Mouse (Mus musculus): ENCODE data around the gene Grik3. TPM values are rescaled to one million over a fixed set of nuclear protein-coding genes. Genes with fewer than 3 reads are reported as not detected.

Grik3 gene
- polyA plus RNA-seq, 2 experiments: 0.61 to 1.9 TPM

- H3K4me2 ChIP-seq (replicated peaks; ENCODE audit: low read depth, low read length, severe bottlenecking): no peak overlapping the region
- TF ChIP-seq POLR2A (IDR thresholded peaks at IDR 0.05; ENCODE audit: borderline replicate concordance, extremely low read depth, insufficient read depth, insufficient read length): no peak
- no peak overlapping the region for H3K27ac ChIP-seq (replicated peaks; ENCODE audit: low read depth, low read length)
- H3K4me1 ChIP-seq (ENCODE audit: control insufficient read depth, insufficient read depth, low read length): no peaks in the 10 kb centered on the region
- H3K27me3 ChIP-seq (ENCODE audit: control insufficient read depth, insufficient read depth, low read length): peaks cover 99% of the 10 kb centered on the region
- no peak for ATAC-seq (ENCODE audit: low FRiP score, low read depth)
- 18% methylated on average over 9 of the region's 9 CpGs for WGBS
- H3K36me3 ChIP-seq (ENCODE audit: control insufficient read depth, insufficient read depth, low read length): no peaks in the 10 kb centered on the region
- no peak for DNase-seq (ENCODE audit: low spot score)
- no peak overlapping the region for H3K9ac ChIP-seq (ENCODE audit: low read depth, low read length, severe bottlenecking)
- no peaks in the 10 kb centered on the region for H3K9me3 ChIP-seq (ENCODE audit: control insufficient read depth, low read length)
- no peak overlapping the region for H3K4me3 ChIP-seq (replicated peaks; ENCODE audit: low read length)
These were observed 2.2 kb downstream of the Grik3 start for GRCm38 (mm10) chr4:125492706-125493105.

GRCm38 (mm10) chr4:125493124-125493523 is 2.6 kb downstream of the Grik3 start:
- TF ChIP-seq POLR2A (IDR thresholded peaks at IDR 0.05; ENCODE audit: borderline replicate concordance, extremely low read depth, insufficient read depth, insufficient read length): no peak
- ATAC-seq (ENCODE audit: low FRiP score, low read depth) (no peak), DNase-seq (ENCODE audit: low spot score) (no peak)
- Histone ChIP-seq H3K9ac (ENCODE audit: low read depth, low read length, severe bottlenecking) (no peak overlapping the region), H3K36me3 (ENCODE audit: control insufficient read depth, insufficient read depth, low read length) (no peaks in the 10 kb centered on the region), H3K27ac (replicated peaks; ENCODE audit: low read depth, low read length) (no peak overlapping the region), H3K27me3 (ENCODE audit: control insufficient read depth, insufficient read depth, low read length) (peaks cover 97% of the 10 kb centered on the region), H3K4me2 (replicated peaks; ENCODE audit: low read depth, low read length, severe bottlenecking) (no peak overlapping the region), H3K4me3 (replicated peaks; ENCODE audit: low read length) (no peak overlapping the region), H3K9me3 (ENCODE audit: control insufficient read depth, low read length) (no peaks in the 10 kb centered on the region), H3K4me1 (ENCODE audit: control insufficient read depth, insufficient read depth, low read length) (no peaks in the 10 kb centered on the region)
- 12% methylated on average over 8 of the region's 8 CpGs for WGBS

- Histone ChIP-seq H3K4me3 (replicated peaks; ENCODE audit: low read length) (no peak overlapping the region), H3K27me3 (ENCODE audit: control insufficient read depth, insufficient read depth, low read length) (peaks cover 86% of the 10 kb centered on the region), H3K4me1 (ENCODE audit: control insufficient read depth, insufficient read depth, low read length) (no peaks in the 10 kb centered on the region), H3K4me2 (replicated peaks; ENCODE audit: low read depth, low read length, severe bottlenecking) (no peak overlapping the region), H3K9me3 (ENCODE audit: control insufficient read depth, low read length) (no peaks in the 10 kb centered on the region), H3K9ac (ENCODE audit: low read depth, low read length, severe bottlenecking) (no peak overlapping the region), H3K36me3 (ENCODE audit: control insufficient read depth, insufficient read depth, low read length) (no peaks in the 10 kb centered on the region), H3K27ac (replicated peaks; ENCODE audit: low read depth, low read length) (no peak overlapping the region)
- DNase-seq (ENCODE audit: low spot score) (no peak), ATAC-seq (ENCODE audit: low FRiP score, low read depth) (no peak)
- WGBS: 22% methylated on average over 8 of the region's 8 CpGs
- no peak for TF ChIP-seq POLR2A (IDR thresholded peaks at IDR 0.05; ENCODE audit: borderline replicate concordance, extremely low read depth, insufficient read depth, insufficient read length)
These were observed 5.0 kb downstream of the Grik3 start for GRCm38 (mm10) chr4:125495477-125495876.

DNA sequence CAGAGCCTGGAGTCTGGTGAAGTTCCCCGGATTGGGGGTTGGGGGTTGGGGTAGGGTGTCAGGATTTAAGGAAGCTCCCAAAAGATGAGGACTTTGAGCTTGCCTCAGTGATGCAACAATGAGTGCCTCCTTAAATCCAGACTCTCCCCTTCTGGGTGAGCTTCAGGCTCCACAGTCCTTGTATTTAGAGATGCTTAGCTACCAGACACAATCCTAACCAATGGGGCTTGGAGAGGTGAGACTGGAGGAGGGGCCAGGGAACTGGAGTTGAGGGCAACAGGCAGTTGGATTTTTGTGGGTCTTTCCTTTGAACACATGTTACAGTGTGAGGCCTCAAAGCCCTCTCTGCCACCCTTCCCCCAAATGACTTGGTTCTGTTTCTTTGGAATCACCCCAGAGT is 6.5 kb downstream of the Grik3 start:
- Histone ChIP-seq H3K4me3 (replicated peaks; ENCODE audit: low read length) (no peak overlapping the region), H3K9me3 (ENCODE audit: control insufficient read depth, low read length) (no peaks in the 10 kb centered on the region), H3K27ac (replicated peaks; ENCODE audit: low read depth, low read length) (no peak overlapping the region), H3K9ac (ENCODE audit: low read depth, low read length, severe bottlenecking) (no peak overlapping the region), H3K4me1 (ENCODE audit: control insufficient read depth, insufficient read depth, low read length) (no peaks in the 10 kb centered on the region), H3K36me3 (ENCODE audit: control insufficient read depth, insufficient read depth, low read length) (no peaks in the 10 kb centered on the region), H3K27me3 (ENCODE audit: control insufficient read depth, insufficient read depth, low read length) (peaks cover 71% of the 10 kb centered on the region), H3K4me2 (replicated peaks; ENCODE audit: low read depth, low read length, severe bottlenecking) (no peak overlapping the region)
- no peak for TF ChIP-seq POLR2A (IDR thresholded peaks at IDR 0.05; ENCODE audit: borderline replicate concordance, extremely low read depth, insufficient read depth, insufficient read length)
- WGBS: 0% methylated on average over 1 of the region's 1 CpGs
- DNase-seq (ENCODE audit: low spot score): no peak
- ATAC-seq (ENCODE audit: low FRiP score, low read depth): no peak

DNA sequence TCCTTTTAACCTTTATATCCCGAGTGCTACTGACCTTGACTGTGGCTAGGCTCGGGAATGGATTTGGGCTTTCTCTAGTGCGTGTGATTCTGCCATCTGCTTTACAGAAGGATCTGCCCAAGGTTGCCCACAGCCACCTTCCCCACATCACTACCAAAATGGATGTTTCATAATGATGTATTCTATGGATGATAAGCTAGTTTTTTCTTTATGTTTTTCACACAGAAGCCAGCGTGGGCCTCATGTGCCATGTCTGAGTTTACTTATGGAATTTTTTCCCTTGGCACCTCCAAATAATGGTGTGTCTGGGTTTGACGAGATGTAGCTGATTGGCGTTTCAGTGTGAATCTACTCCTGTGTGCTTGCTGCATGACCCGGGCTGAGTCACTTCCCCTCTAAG is 7.0 kb downstream of the Grik3 start:
- Histone ChIP-seq H3K4me1 (ENCODE audit: control insufficient read depth, insufficient read depth, low read length) (no peaks in the 10 kb centered on the region), H3K36me3 (ENCODE audit: control insufficient read depth, insufficient read depth, low read length) (no peaks in the 10 kb centered on the region), H3K4me2 (replicated peaks; ENCODE audit: low read depth, low read length, severe bottlenecking) (no peak overlapping the region), H3K4me3 (replicated peaks; ENCODE audit: low read length) (no peak overlapping the region), H3K9ac (ENCODE audit: low read depth, low read length, severe bottlenecking) (no peak overlapping the region), H3K27me3 (ENCODE audit: control insufficient read depth, insufficient read depth, low read length) (peaks cover 67% of the 10 kb centered on the region), H3K27ac (replicated peaks; ENCODE audit: low read depth, low read length) (no peak overlapping the region), H3K9me3 (ENCODE audit: control insufficient read depth, low read length) (no peaks in the 10 kb centered on the region)
- no peak for DNase-seq (ENCODE audit: low spot score)
- no peak for TF ChIP-seq POLR2A (IDR thresholded peaks at IDR 0.05; ENCODE audit: borderline replicate concordance, extremely low read depth, insufficient read depth, insufficient read length)
- 32% methylated on average over 7 of the region's 7 CpGs for WGBS
- no peak for ATAC-seq (ENCODE audit: low FRiP score, low read depth)

DNA sequence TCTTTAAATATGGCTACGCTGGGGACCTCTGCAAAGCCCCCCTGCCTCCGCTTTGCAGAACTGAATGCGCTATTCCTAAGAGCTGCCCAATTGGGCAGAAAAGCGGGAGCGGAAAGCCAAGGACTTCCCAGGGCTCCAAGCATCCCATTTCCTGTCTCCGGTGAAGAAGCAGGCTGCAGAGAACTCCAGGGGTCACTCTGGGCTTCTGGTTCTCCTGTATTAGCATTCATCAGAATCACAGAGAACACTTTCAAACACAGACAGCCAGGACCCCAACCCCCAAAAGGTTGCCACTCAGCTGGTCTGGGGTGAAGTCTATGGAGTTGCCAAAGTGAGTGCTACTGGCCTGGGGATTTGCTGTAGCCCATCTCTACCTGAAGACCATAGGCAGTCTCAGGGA is 8.4 kb downstream of the Grik3 start:
- Histone ChIP-seq H3K9me3 (ENCODE audit: control insufficient read depth, low read length) (no peaks in the 10 kb centered on the region), H3K27me3 (ENCODE audit: control insufficient read depth, insufficient read depth, low read length) (peaks cover 53% of the 10 kb centered on the region), H3K27ac (replicated peaks; ENCODE audit: low read depth, low read length) (no peak overlapping the region), H3K4me2 (replicated peaks; ENCODE audit: low read depth, low read length, severe bottlenecking) (no peak overlapping the region), H3K9ac (ENCODE audit: low read depth, low read length, severe bottlenecking) (no peak overlapping the region), H3K4me1 (ENCODE audit: control insufficient read depth, insufficient read depth, low read length) (no peaks in the 10 kb centered on the region), H3K4me3 (replicated peaks; ENCODE audit: low read length) (no peak overlapping the region), H3K36me3 (ENCODE audit: control insufficient read depth, insufficient read depth, low read length) (no peaks in the 10 kb centered on the region)
- ATAC-seq (ENCODE audit: low FRiP score, low read depth) (no peak), DNase-seq (ENCODE audit: low spot score) (no peak)
- 11% methylated on average over 6 of the region's 6 CpGs for WGBS
- TF ChIP-seq POLR2A (IDR thresholded peaks at IDR 0.05; ENCODE audit: borderline replicate concordance, extremely low read depth, insufficient read depth, insufficient read length): no peak
